Mouse (Mus musculus): ENCODE measurements around the gene Wipf3.

Gene Wipf3

GRCm38 (mm10) chr6:54432191-54432590, 2.8 kb downstream of the Wipf3 start:
- no peak for DNase-seq (ENCODE audit: low spot score in 2 of 2)

GRCm38 (mm10) chr6:54432806-54433545, 3.6 kb downstream of the Wipf3 start:
- no peak for DNase-seq (ENCODE audit: low spot score in 2 of 2)

GRCm38 (mm10) chr6:54434171-54434570, 4.8 kb downstream of the Wipf3 start:
- DNase-seq (ENCODE audit: low spot score in 2 of 2): no peak

- no peak for DNase-seq (ENCODE audit: low spot score in 2 of 2)
Observed at GRCm38 (mm10) chr6:54435663-54436062, 6.3 kb downstream of the Wipf3 start.

- DNase-seq (ENCODE audit: low spot score in 2 of 2): no peak
Observed at GRCm38 (mm10) chr6:54436286-54436685, 6.9 kb downstream of the Wipf3 start.

- no peak for DNase-seq (ENCODE audit: low spot score in 2 of 2)
Observed at GRCm38 (mm10) chr6:54438510-54438909, 9.1 kb downstream of the Wipf3 start.

- DNase-seq (ENCODE audit: low spot score in 2 of 2): no peak
Observed at GRCm38 (mm10) chr6:54440658-54441057, 11.3 kb downstream of the Wipf3 start.

GRCm38 (mm10) chr6:54443657-54444056, 14.3 kb downstream of the Wipf3 start:
- DNase-seq (ENCODE audit: low spot score in 2 of 2): no peak

- DNase-seq (ENCODE audit: low spot score in 2 of 2): no peak
Observed at GRCm38 (mm10) chr6:54444086-54444485, 14.7 kb downstream of the Wipf3 start.

- DNase-seq (ENCODE audit: low spot score in 2 of 2): no peak
Observed at GRCm38 (mm10) chr6:54445249-54445818, 15.9 kb downstream of the Wipf3 start.

- DNase-seq (ENCODE audit: low spot score in 2 of 2): no peak
Observed at GRCm38 (mm10) chr6:54447353-54447752, 17.9 kb downstream of the Wipf3 start.

GRCm38 (mm10) chr6:54459661-54460060, 30.3 kb downstream of the Wipf3 start:
- DNase-seq (ENCODE audit: low spot score in 2 of 2): no peak

- no peak for DNase-seq (ENCODE audit: low spot score in 2 of 2)
Observed at GRCm38 (mm10) chr6:54460172-54460914, 30.9 kb downstream of the Wipf3 start.

GRCm38 (mm10) chr6:54460915-54461671, 31.7 kb downstream of the Wipf3 start:
- peak; percentile 32 to 48 for DNase-seq (ENCODE audit: low spot score in 2 of 2)

- no peak for DNase-seq (ENCODE audit: low spot score in 2 of 2)
Observed at GRCm38 (mm10) chr6:54462766-54463165, 33.4 kb downstream of the Wipf3 start.

GRCm38 (mm10) chr6:54463701-54464458, 34.5 kb downstream of the Wipf3 start:
- no peak for DNase-seq (ENCODE audit: low spot score in 2 of 2)

- DNase-seq (ENCODE audit: low spot score in 2 of 2): no peak
Observed at GRCm38 (mm10) chr6:54464926-54465325, 35.5 kb downstream of the Wipf3 start.

- DNase-seq (ENCODE audit: low spot score in 2 of 2): no peak
Observed at GRCm38 (mm10) chr6:54467371-54467770, 38.0 kb downstream of the Wipf3 start.

- no peak for DNase-seq (ENCODE audit: low spot score in 2 of 2)
Observed at GRCm38 (mm10) chr6:54471866-54472265, 42.5 kb downstream of the Wipf3 start.

GRCm38 (mm10) chr6:54472846-54473715, 43.7 kb downstream of the Wipf3 start:
- DNase-seq (ENCODE audit: low spot score in 2 of 2): no peak

Measured in frontal cortex, postnatal 25 days (tissue).